Mouse (Mus musculus): ENCODE measurements around the gene Abl2. TPM values are rescaled to one million over a fixed set of nuclear protein-coding genes. Genes with fewer than 3 reads are reported as not detected.

Abl2 gene
- polyA plus RNA-seq, 1 experiment: 11.0 TPM

GRCm38 (mm10) chr1:156641808-156642207, 83.2 kb downstream of the Abl2 start:
- Histone ChIP-seq H3K36me3 (ENCODE audit: control insufficient read depth, insufficient read depth, low read length) (peaks cover 36% of the 10 kb centered on the region), H3K27ac (ENCODE audit: insufficient read depth, low read length) (no peak overlapping the region), H3K4me3 (ENCODE audit: extremely low read depth, insufficient read depth, insufficient read length) (no peak overlapping the region), H3K4me1 (ENCODE audit: control insufficient read depth, insufficient read depth, insufficient read length) (no peaks in the 10 kb centered on the region), H3K27me3 (ENCODE audit: control insufficient read depth, insufficient read depth, low read length) (no peaks in the 10 kb centered on the region)
- 68% methylated on average over 10 of the region's 10 CpGs for WGBS
- TF ChIP-seq CTCF (IDR thresholded peaks at IDR 0.05; ENCODE audit: extremely low read depth, insufficient read depth, insufficient read length, insufficient replicate concordance): no peak
- TF ChIP-seq POLR2A (IDR thresholded peaks at IDR 0.05; ENCODE audit: low read depth, low read length): no peak
- no peak for DNase-seq (ENCODE audit: low read depth in 1 of 2, low spot score in 2 of 2)

- TF ChIP-seq POLR2A (IDR thresholded peaks at IDR 0.05; ENCODE audit: low read depth, low read length): no peak
- TF ChIP-seq CTCF (IDR thresholded peaks at IDR 0.05; ENCODE audit: extremely low read depth, insufficient read depth, insufficient read length, insufficient replicate concordance): no peak
- H3K27ac ChIP-seq (ENCODE audit: insufficient read depth, low read length): no peak overlapping the region
- no peak overlapping the region for H3K4me3 ChIP-seq (ENCODE audit: extremely low read depth, insufficient read depth, insufficient read length)
- 76% methylated on average over 12 of the region's 12 CpGs for WGBS
- no peaks in the 10 kb centered on the region for H3K27me3 ChIP-seq (ENCODE audit: control insufficient read depth, insufficient read depth, low read length)
- no peak for DNase-seq (ENCODE audit: low read depth in 1 of 2, low spot score in 2 of 2)
- H3K4me1 ChIP-seq (ENCODE audit: control insufficient read depth, insufficient read depth, insufficient read length): no peaks in the 10 kb centered on the region
- peaks cover 39% of the 10 kb centered on the region for H3K36me3 ChIP-seq (ENCODE audit: control insufficient read depth, insufficient read depth, low read length)
Observed at GRCm38 (mm10) chr1:156642813-156643212, 84.2 kb downstream of the Abl2 start.

DNA sequence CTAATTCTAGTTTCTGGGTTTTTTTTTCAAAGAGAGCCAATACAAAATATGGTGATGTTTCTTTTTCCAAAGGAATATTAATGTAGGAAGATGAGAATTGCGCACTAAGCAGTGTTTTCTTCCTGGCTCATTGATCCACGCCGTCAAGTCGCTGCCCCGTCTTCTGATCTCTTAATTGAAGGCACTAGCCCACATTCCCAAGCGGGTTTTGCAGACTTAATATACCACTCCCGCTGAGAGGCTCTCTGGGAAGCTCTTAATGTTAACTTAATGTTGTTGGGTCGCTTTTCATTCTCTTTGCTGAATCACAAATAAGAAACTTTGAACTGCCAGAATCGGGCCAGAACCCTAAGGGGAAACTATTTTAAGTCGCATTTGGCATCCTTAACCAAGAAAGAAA, 85.5 kb downstream of the Abl2 start:
- H3K36me3 ChIP-seq (ENCODE audit: control insufficient read depth, insufficient read depth, low read length): peaks cover 35% of the 10 kb centered on the region
- no peaks in the 10 kb centered on the region for H3K4me1 ChIP-seq (ENCODE audit: control insufficient read depth, insufficient read depth, insufficient read length)
- H3K27me3 ChIP-seq (ENCODE audit: control insufficient read depth, insufficient read depth, low read length): no peaks in the 10 kb centered on the region
- no peak for TF ChIP-seq POLR2A (IDR thresholded peaks at IDR 0.05; ENCODE audit: low read depth, low read length)
- TF ChIP-seq CTCF (IDR thresholded peaks at IDR 0.05; ENCODE audit: extremely low read depth, insufficient read depth, insufficient read length, insufficient replicate concordance): no peak
- DNase-seq (ENCODE audit: low read depth in 1 of 2, low spot score in 2 of 2): no peak
- H3K27ac ChIP-seq (ENCODE audit: insufficient read depth, low read length): no peak overlapping the region
- no peak overlapping the region for H3K4me3 ChIP-seq (ENCODE audit: extremely low read depth, insufficient read depth, insufficient read length)
- 94% methylated on average over 10 of the region's 10 CpGs for WGBS

- no peaks in the 10 kb centered on the region for H3K27me3 ChIP-seq (ENCODE audit: control insufficient read depth, insufficient read depth, low read length)
- WGBS: 90% methylated on average over 13 of the region's 13 CpGs
- no peak overlapping the region for H3K4me3 ChIP-seq (ENCODE audit: extremely low read depth, insufficient read depth, insufficient read length)
- TF ChIP-seq CTCF (IDR thresholded peaks at IDR 0.05; ENCODE audit: extremely low read depth, insufficient read depth, insufficient read length, insufficient replicate concordance) (no peak), POLR2A (IDR thresholded peaks at IDR 0.05; ENCODE audit: low read depth, low read length) (no peak)
- no peak for DNase-seq (ENCODE audit: low read depth in 1 of 2, low spot score in 2 of 2)
- no peak overlapping the region for H3K27ac ChIP-seq (ENCODE audit: insufficient read depth, low read length)
- H3K36me3 ChIP-seq (ENCODE audit: control insufficient read depth, insufficient read depth, low read length): peaks cover 35% of the 10 kb centered on the region
- no peaks in the 10 kb centered on the region for H3K4me1 ChIP-seq (ENCODE audit: control insufficient read depth, insufficient read depth, insufficient read length)
Observed at GRCm38 (mm10) chr1:156644780-156645523, 86.4 kb downstream of the Abl2 start.

GRCm38 (mm10) chr1:156645971-156646370, 87.4 kb downstream of the Abl2 start:
- 91% methylated on average over 4 of the region's 4 CpGs for WGBS
- H3K36me3 ChIP-seq (ENCODE audit: control insufficient read depth, insufficient read depth, low read length): peaks cover 28% of the 10 kb centered on the region
- no peak overlapping the region for H3K27ac ChIP-seq (ENCODE audit: insufficient read depth, low read length)
- no peak overlapping the region for H3K4me3 ChIP-seq (ENCODE audit: extremely low read depth, insufficient read depth, insufficient read length)
- DNase-seq (ENCODE audit: low read depth in 1 of 2, low spot score in 2 of 2): no peak
- H3K27me3 ChIP-seq (ENCODE audit: control insufficient read depth, insufficient read depth, low read length): no peaks in the 10 kb centered on the region
- no peaks in the 10 kb centered on the region for H3K4me1 ChIP-seq (ENCODE audit: control insufficient read depth, insufficient read depth, insufficient read length)
- TF ChIP-seq CTCF (IDR thresholded peaks at IDR 0.05; ENCODE audit: extremely low read depth, insufficient read depth, insufficient read length, insufficient replicate concordance) (no peak), POLR2A (IDR thresholded peaks at IDR 0.05; ENCODE audit: low read depth, low read length) (no peak)

DNA sequence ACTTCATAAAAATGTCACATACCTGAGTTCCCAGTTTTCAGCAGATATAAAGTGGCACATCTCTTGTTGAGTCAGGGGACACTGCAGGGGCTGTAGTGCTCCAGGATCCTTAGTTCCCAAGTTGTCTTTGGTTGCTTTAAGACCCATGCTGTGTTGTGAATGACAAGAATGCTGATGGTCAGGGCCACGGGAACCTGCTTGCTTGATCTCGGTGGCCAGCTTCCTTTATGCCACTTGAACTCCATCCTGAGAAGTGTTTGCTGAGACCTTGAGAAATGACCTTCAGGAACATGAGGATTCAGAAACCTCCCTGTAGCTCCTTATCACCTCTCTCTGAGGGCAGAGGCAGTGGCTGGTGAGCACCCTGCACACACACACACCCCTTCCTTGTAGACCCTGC, 90.1 kb downstream of the Abl2 start:
- no peaks in the 10 kb centered on the region for H3K4me1 ChIP-seq (ENCODE audit: control insufficient read depth, insufficient read depth, insufficient read length)
- H3K27ac ChIP-seq (ENCODE audit: insufficient read depth, low read length): no peak overlapping the region
- no peak for TF ChIP-seq POLR2A (IDR thresholded peaks at IDR 0.05; ENCODE audit: low read depth, low read length)
- no peaks in the 10 kb centered on the region for H3K27me3 ChIP-seq (ENCODE audit: control insufficient read depth, insufficient read depth, low read length)
- H3K36me3 ChIP-seq (ENCODE audit: control insufficient read depth, insufficient read depth, low read length): peaks cover 10% of the 10 kb centered on the region
- 79% methylated on average over 2 of the region's 2 CpGs for WGBS
- no peak overlapping the region for H3K4me3 ChIP-seq (ENCODE audit: extremely low read depth, insufficient read depth, insufficient read length)
- DNase-seq (ENCODE audit: low read depth in 1 of 2, low spot score in 2 of 2): no peak

DNA sequence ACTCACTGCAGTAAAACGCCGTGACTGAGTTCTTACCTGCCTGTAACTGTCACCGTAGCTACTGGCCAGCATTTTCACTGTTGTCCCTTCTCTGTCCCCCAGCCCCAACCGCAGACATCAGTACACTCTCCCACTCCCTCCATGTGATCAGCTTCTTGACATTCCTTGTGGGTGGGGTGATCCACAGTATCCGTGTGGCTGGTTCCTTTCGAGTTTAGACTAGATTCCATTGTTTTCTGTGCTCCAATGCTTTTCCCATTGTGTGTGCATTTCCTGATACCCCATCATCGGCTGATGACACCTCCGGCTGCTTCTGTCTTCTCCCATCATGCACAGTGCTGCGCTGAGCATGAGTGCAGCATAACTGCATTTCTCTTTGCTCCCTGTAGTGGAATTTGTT, 92.0 kb downstream of the Abl2 start:
- no peak for TF ChIP-seq CTCF (IDR thresholded peaks at IDR 0.05; ENCODE audit: extremely low read depth, insufficient read depth, insufficient read length, insufficient replicate concordance)
- TF ChIP-seq POLR2A (IDR thresholded peaks at IDR 0.05; ENCODE audit: low read depth, low read length): no peak
- DNase-seq (ENCODE audit: low read depth in 1 of 2, low spot score in 2 of 2): no peak
- Histone ChIP-seq H3K4me1 (ENCODE audit: control insufficient read depth, insufficient read depth, insufficient read length) (peaks cover 5% of the 10 kb centered on the region; the same call in 1 of the 2 replicates), H3K27me3 (ENCODE audit: control insufficient read depth, insufficient read depth, low read length) (no peaks in the 10 kb centered on the region), H3K36me3 (ENCODE audit: control insufficient read depth, insufficient read depth, low read length) (peaks cover 16% of the 10 kb centered on the region), H3K27ac (ENCODE audit: insufficient read depth, low read length) (no peak overlapping the region), H3K4me3 (ENCODE audit: extremely low read depth, insufficient read depth, insufficient read length) (no peak overlapping the region)
- WGBS: 92% methylated on average over 9 of the region's 9 CpGs

Data from spleen, adult 2 months (tissue).